Mouse (Mus musculus) heart, adult 2 months (tissue): ENCODE measurements around the gene Pmepa1.

Source experiments
- EP300 ChIP-seq: fragments of 200-500 bp; IDR thresholded peaks from 2 replicates; pipeline ENCODE4 v1.6.1; 2011; ENCODE audit warnings: low read depth, low read length, control low read depth; ENCODE audit not compliant: insufficient read depth
- POLR2A ChIP-seq: fragments of 200-500 bp; IDR thresholded peaks from 2 replicates; pipeline ENCODE4 v1.6.1; 2011; ENCODE audit warnings: mild to moderate bottlenecking, low read depth, low read length, control low read depth; ENCODE audit not compliant: insufficient read depth

DNA sequence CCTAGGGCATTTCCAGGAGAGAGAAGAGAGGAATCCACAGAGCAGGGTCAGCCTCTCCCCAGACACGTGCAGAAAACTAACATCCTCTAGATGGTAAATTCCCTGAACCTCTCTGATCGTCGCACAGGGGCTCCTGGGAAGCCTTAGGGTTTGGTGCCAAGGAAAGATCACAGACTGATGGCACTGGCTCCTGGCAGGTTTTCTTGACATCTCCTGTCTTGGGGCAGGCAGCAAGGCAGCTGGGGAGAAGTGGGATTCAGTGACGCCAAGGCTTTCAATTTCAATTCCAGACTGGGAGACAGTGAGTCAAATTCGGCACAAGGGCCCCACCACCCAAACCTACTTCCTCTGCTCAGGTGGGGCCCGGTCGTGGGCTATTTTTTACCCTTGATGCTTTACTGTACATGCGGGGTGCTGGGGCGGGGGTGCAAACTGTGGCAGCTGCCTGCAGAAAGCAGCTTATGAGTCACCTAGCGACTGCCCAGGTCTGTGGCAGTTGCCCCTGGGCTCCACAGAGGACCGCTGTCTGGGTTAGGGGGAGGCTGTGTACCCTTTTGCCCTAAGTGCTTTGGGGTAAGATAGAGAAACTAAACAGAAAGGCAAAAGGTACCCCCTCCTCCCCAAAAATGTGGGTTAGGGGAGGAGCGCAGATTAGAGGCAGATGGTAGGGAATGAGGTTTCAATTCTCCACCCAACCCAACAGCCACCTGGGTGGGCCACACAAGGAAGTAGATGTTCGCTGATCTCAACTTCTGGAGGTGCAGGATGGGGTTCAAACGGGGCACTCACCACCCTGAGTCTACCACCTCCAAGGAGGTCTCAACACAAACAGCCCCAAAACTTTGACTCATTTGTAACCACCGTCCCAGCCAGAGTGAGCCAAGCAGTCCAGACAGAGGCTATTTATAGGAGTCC, 1.6 kb downstream of the Pmepa1 start:
- peak; percentile 35; the same call in 1 of the 2 replicates for TF ChIP-seq POLR2A
- no peak for TF ChIP-seq EP300
